Mouse (Mus musculus): ENCODE measurements around the gene Ice1.

Gene Ice1

GRCm38 (mm10) chr13:70637282-70637661, at the start of gene Ice1:
Gene Ice1, minus strand, starts transcription at chr13:70637634.
- no peak for DNase-seq (ENCODE audit: low read depth, low spot score)

- DNase-seq (ENCODE audit: low read depth, low spot score) = no peak
Measured at GRCm38 (mm10) chr13:70685825-70686224, 48.4 kb upstream of the Ice1 start.

- DNase-seq (ENCODE audit: low read depth, low spot score) = no peak
Measured at GRCm38 (mm10) chr13:70684976-70685609, 47.7 kb upstream of the Ice1 start.

DNA sequence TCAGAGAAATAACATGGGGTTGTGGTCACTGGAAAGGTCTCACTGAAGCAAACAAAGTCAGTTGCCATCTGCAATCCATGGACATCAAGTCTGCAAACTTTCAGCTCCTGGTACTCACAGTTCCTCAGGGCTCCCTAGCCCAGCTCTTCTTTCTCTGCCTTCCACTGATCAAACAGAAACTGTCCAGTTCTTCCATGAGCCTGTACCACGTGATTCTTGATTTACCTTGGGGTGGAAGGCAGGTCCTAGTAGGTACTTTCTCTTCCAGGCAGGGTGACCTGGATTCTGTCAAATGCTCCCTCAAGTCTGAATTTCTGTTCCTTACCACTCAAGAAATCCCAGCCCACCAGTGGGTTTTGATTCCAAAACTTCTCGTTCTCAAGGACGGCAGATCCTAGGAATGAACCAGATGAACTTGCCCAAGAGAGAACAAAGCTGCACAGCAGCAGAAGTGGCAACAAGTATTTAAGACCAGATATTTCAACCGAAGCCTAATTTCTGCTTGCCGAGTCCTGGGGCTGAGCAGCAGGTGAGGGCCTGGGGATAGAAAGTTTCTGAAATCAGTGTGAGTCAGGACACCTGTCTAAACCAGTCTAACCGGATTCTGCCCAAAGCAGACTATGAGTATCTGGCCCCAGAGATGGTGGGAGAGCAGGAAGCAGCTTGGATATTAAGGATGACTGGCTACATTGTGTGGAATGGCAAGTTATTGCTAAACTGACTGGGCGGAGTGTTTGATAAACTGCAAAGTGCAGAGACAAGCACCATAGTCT, 44.2 kb upstream of the Ice1 start:
- no peak for DNase-seq (ENCODE audit: low read depth, low spot score)

- DNase-seq (ENCODE audit: low read depth, low spot score) = no peak
Measured at GRCm38 (mm10) chr13:70680316-70680715, 42.9 kb upstream of the Ice1 start.

DNA sequence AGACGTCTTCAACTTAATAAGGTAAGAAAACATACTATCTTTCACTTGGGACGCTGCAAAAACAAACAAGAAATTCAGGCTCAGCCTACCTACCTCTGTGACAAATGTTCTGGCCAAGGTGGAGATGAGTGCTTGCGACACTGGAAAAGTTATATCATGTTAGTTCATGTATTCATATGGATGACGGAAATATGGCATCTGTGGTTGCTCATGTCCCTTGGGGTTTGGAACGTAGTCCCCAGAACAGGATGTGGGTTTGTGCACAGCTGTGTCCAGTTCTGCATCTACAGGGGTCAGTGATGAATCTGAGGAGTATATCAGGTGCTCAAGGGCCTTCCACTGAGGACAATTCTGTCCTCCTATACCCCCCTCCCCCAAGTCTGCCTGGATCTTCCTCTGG, 40.3 kb upstream of the Ice1 start:
- DNase-seq (ENCODE audit: low read depth, low spot score) = no peak

GRCm38 (mm10) chr13:70676243-70677183, 39.1 kb upstream of the Ice1 start:
- no peak for DNase-seq (ENCODE audit: low read depth, low spot score)

DNA sequence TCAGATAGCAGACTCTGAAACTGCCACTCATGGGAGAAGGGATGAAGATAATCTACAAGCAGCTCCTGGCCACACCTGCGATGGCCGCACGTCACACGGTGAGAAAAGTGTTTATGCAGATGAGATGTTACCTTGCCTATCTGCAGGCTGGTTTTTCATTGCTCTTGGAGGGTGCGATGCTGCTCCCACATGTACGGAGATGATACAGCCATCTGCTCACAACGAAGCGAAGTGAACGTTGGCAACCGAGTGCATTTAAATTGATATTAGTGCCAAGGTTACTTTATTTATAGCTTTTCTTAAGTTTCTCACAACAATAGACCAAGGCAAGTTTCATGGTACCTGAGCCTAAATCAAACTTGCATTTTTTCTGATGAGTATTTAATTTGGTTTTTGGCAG, 37.6 kb upstream of the Ice1 start:
- no peak for DNase-seq (ENCODE audit: low read depth, low spot score)

GRCm38 (mm10) chr13:70670080-70670479, 32.6 kb upstream of the Ice1 start:
- no peak for DNase-seq (ENCODE audit: low read depth, low spot score)

DNA sequence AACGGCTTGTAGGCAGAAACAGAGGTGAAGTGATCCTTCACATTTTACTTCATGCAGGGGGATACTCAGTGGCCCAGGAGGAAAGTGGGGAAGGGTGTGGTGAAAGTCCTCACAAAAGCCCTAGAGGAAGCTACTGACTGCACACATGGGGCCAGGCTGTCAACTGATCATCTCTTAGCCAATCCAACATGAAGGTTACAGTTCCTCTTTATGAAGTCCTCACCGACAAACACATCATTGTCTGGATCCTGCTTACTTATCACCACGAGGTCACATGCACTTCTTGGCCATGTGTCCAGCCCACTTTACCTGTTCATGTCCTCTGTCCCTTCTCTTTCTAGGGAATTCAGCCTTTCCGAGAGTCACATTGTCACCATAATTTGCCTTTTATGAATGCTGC, 22.3 kb upstream of the Ice1 start:
- DNase-seq (ENCODE audit: low read depth, low spot score) = no peak

DNA sequence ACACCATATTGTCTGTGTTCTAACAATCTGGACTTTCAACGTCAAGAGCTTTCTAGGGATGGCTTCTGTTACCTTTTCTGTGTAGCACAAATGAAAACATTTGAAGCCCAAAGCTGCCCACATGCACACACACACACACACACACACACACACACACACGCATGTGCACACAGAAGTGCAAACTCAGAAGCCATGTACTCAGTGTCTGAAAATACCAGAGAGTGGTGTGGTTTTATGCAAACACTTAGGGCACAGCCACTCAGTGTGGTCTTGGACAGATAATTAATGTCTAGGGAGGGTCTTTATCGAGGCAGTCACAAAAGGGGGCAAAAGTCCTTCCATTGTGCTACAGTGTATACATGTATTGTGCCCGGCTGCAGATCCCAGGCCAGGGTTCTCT, 19.3 kb upstream of the Ice1 start:
- DNase-seq (ENCODE audit: low read depth, low spot score) = no peak

DNA sequence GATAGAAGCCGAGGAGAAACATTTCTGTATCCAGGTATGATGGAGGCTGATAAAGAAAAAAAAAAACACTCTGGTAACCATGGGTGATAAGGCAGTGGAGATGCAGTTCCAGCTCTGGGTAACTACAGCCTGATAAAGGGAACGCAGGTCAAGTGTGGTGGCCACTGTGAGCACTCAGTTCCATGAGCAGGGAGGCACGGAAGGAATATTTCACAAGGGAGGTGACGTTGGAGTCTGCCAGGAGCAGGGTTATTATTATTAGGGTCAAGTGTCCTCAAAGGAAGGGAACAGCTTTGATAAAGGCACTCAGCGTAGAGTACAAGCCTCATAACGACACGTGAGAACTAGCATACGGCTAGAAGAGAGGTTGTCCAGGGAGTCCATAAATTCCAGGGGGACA, 18.9 kb upstream of the Ice1 start:
- DNase-seq (ENCODE audit: low read depth, low spot score) = no peak

- no peak for DNase-seq (ENCODE audit: low read depth, low spot score)
Measured at GRCm38 (mm10) chr13:70655570-70655969, 18.1 kb upstream of the Ice1 start.

GRCm38 (mm10) chr13:70654091-70654770, 16.8 kb upstream of the Ice1 start:
- no peak for DNase-seq (ENCODE audit: low read depth, low spot score)

- no peak for DNase-seq (ENCODE audit: low read depth, low spot score)
Measured at GRCm38 (mm10) chr13:70653457-70653856, 16.0 kb upstream of the Ice1 start.

DNA sequence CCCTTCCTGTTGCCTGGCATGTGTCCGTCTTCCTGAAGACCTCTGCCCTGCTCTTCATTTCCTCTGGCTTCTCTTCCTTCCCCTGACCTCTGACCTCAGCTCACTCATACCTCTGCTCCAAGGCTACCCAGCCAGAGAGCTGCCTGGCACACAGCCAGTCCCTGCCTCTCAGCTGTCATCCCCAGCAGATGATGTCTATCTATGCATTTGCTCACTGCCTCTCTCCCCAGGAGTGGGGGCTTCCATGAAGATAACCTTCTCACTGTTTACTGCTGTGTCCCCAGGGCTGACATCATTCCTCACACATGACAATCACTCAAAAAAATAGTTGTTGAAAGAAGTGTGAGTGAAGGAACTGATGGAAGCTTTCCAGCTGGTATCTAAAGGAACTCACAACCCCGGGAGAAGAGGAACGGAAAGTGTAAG, 12.6 kb upstream of the Ice1 start:
- no peak for DNase-seq (ENCODE audit: low read depth, low spot score)

GRCm38 (mm10) chr13:70645968-70646505, 8.6 kb upstream of the Ice1 start:
- DNase-seq (ENCODE audit: low read depth, low spot score) = no peak

DNA sequence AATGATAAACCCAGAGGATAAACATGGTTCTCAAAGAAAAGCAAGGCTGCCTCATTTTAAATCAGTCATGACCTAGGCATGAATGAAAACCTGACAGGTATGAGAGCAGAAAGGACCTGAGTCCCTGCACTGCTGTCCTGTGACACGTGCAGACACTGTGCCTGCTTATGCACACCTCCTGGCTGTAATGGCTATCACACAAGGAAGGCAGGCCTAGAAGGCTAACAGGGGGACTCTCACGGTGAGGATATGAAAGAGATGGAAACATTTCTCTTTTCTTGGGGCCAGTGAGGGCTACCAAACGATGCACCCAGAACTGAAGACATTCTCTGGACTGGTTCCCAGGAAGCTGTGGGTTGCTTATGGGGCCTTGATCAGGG, 6.6 kb upstream of the Ice1 start:
- DNase-seq (ENCODE audit: low read depth, low spot score) = no peak

- DNase-seq (ENCODE audit: low read depth, low spot score) = peak; percentile 59
Measured at GRCm38 (mm10) chr13:70643408-70644082, 6.1 kb upstream of the Ice1 start.

GRCm38 (mm10) chr13:70641941-70642340, 4.5 kb upstream of the Ice1 start:
- DNase-seq (ENCODE audit: low read depth, low spot score) = no peak

DNA sequence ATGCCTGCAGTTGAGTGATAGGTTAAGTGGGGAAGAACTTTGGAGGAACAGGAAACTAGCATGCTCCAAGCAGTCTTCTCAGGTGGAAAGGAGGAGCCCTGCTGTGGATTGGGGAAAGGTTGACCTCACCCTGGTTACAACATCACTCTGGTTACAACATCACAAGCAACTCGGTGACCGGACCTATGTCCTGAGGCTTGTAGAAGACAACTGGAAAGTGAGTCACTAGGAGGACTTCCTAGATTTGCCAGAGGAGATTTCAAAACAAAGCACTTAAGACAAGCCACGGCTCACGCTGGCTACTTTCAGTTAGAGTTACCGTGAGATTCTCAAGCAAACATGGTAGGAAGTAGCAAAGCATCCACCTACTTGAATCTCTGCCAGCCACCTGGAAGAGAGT, 3.9 kb upstream of the Ice1 start:
- DNase-seq (ENCODE audit: low read depth, low spot score) = no peak

All from CD4-positive helper T cell, adult 2 months (primary cell).